Mouse (Mus musculus): ENCODE measurements at regions not wholly inside any gene's neighbourhood (a gene's known extent, or its start where the extent isn't known, plus 50 kb on each side); places are given as distances from the start of the nearest gene placed in this dataset.

DNA sequence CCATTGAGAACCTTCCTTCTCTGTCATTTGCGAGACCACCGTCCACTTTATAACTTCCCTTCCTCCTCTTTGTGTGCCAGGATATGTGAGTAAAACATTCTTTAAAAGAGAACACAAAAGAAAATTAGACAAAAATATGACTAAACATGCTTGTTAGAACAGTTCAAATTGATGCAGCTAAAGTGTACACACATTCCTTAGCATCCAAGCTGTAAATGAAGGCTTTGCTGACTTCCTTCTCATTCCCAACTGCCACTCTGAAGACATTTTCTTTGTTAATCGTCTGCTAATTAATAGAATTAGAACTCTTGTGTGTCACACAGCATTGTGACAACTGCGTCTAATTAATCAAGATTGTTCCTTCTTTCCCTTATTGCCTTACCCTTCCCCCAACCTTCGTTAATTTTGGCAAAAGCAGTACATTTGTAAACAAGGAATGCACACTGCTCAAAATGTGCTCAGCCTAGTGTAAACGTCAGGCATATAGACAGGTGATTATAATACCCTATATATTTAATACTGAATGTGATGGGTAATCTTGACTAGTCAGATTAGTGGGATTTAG lies 242.3 kb upstream of the Kif18a start:
- WGBS, result 79% methylated on average over 6 of the region's 6 CpGs
- H3K9me3 ChIP-seq (ENCODE audit: control insufficient read depth, low read length), result no peaks in the 10 kb centered on the region
- no peak overlapping the region for H3K27ac ChIP-seq (ENCODE audit: low read depth)
- no peak overlapping the region for H3K9ac ChIP-seq (ENCODE audit: low read length)
- no peak overlapping the region for H3K4me2 ChIP-seq (ENCODE audit: low read length)
- ATAC-seq (replicated peaks; ENCODE audit: low FRiP score, low TSS enrichment, low read depth) (no peak), DNase-seq (ENCODE audit: low spot score) (no peak)
- H3K4me1 ChIP-seq (replicated peaks; ENCODE audit: control insufficient read depth, insufficient read depth, low read length), result no peaks in the 10 kb centered on the region
- H3K27me3 ChIP-seq (replicated peaks; ENCODE audit: control insufficient read depth, insufficient read depth, low read length), result no peaks in the 10 kb centered on the region
- H3K36me3 ChIP-seq (ENCODE audit: control insufficient read depth, insufficient read depth, low read length), result no peaks in the 10 kb centered on the region
- H3K4me3 ChIP-seq (ENCODE audit: low read depth, low read length), result no peak overlapping the region

All from intestine, embryonic 14.5 days (tissue).